Mouse (Mus musculus) Muller cell, postnatal 12 days (primary cell): ENCODE results near the gene Bmyc.
A peak's percentile ranks its signal among the peaks of the same experiment; 100 is the strongest.
"Not testable (repeated sequence)": the region's sequence is repeated elsewhere in the genome, so short reads cannot be mapped to it uniquely, and the experiment has no call there.

Experiments
- DNase-seq: peaks from one replicate; pipeline ENCODE4 v3.0.0-alpha.2; 2015; ENCODE audit errors: inconsistent ontology term

Gene Bmyc

DNA sequence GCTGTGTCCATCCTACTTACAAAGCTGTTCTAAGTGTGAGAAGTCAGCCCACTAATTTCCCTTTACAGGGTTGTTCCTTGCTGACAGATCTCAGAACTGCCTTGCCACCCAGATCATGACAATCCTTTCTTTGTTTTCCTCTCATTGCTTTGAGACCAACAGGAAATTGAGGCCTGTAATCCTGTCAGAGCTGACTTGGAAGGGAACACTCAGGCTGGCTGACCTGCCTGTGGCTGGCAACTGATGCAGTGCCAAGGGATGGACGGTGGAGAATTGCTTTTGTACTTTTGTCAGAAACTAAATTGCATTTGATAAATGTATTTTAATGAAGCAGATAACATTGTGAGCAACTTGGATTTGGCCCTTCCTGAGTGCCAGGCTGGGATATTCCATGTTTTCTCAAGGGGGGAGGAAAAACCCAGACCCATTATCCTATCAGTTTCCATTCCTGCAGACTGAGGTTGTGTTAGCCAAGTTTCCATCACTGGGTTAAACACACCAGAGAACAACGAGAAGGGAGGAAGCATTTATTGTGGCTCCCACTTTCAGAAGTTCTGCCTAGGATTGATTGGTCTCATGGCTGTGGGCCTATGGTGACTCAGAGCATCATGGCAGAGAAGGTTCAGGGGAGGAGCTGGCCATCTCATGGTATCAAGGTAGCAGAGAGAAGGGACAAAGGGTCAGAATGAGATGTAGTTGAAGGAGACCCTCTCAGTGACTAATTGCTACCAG lies 26.8 kb downstream of the Bmyc start:
- peak; percentile 30 for DNase-seq

DNA sequence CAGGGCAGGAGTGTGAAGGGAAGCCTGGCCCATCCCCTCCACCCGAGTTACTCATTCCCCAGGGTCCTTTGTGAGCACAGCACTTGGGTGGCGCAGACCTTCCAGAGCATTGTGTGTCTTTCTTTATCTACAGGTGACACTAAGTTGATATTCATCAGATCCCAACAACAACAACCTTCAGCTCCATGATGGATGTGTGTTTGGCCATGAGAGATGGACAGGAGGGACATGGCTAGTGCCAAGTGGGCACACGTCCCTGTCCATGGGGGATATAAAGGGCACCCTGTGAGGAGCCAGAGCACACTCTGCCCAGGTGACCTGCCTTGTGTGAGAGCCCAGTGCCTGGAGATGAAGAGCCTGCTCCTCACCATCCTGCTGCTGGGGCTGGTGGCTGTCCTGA lies 30.2 kb downstream of the Bmyc start, which contains the start of gene Obp2b:
Gene Obp2b (plus strand): TSS at position 301 of the 400 bp plus-strand sequence.
- not testable (repeated sequence) for DNase-seq

DNA sequence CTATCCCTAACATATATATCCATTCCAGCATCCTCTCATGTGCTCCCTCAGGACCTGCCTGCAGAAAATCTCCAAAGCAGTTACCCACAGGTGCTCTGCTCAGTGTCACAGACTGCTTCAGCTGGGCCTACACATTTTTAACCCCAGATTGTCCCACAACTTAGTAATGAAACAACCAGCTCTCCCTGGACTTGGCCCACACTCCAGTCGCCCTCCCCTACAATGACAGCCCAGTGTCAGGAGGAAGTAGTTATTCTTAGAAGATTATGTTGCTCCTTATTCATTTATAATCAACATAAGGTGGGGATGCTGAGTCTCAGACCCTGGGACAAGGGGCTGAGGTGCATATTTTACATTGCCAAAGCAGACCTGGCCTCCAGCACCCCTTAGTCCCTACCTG lies 35.1 kb downstream of the Bmyc start:
- no peak for DNase-seq

DNA sequence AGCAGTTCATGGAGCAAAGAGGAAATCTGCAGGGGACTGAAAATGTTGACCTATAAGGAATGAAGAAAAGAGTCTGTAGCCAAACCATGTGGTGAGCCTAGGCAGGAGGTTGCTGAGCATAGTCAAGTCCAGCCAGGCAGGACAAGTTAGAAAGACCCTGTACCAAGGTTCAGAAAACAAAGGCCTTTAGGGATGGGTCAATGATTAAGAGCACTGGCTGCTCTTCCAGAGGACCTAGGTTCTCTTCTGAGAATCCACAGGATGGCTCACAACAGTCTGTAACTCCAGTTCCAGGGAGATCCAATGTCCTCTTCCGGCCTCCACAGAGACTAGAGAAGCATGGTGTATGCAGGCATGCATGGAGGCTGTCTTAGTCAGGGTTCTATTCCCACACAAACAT lies 47.7 kb downstream of the Bmyc start:
- DNase-seq: no peak
